In genomic region chr5:119325681-119326255, GRCm38 (mm10) we compare ENCODE assay signal across 15 mouse cellular contexts.
A peak's percentile ranks its signal among the peaks of the same experiment; 100 is the strongest.
DNase-seq lines count a peak whose midpoint lies in the region; ATAC-seq lines count a peak whose summit lies in the region.
"Had no signal": no experiment of that assay in that cellular context is flagged by ENCODE, and none has a peak within 500 bp of the region (broad histone marks: within the 10 kb centered on the region; RNA-seq: fewer than 3 reads in every experiment).

No protein-coding gene starts in this region.

- H3K4me3 ChIP-seq in kidney, embryonic 14.5 days (ENCODE audit: low read length): no peak overlapping the region
- no peak overlapping the region for H3K4me3 ChIP-seq in embryonic facial prominence, embryonic 10.5 days
- H3K4me3 ChIP-seq: forebrain, embryonic 12.5 days; hindbrain, embryonic 10.5 days; limb, embryonic 13.5 days; liver, embryonic 15.5 days; midbrain, embryonic 15.5 days; stomach, embryonic 15.5 days had no signal

- no peak overlapping the region for H3K9ac ChIP-seq in kidney, embryonic 14.5 days (ENCODE audit: low read depth, low read length)
- H3K9ac ChIP-seq: forebrain, embryonic 12.5 days; limb, embryonic 13.5 days; liver, embryonic 15.5 days; midbrain, embryonic 15.5 days; stomach, embryonic 15.5 days had no signal

- H3K4me2 ChIP-seq in kidney, embryonic 14.5 days (replicated peaks; ENCODE audit: low read depth, low read length): no peak overlapping the region
- H3K4me2 ChIP-seq: forebrain, embryonic 12.5 days; limb, embryonic 13.5 days; liver, embryonic 15.5 days; midbrain, embryonic 15.5 days; stomach, embryonic 15.5 days had no signal

- H3K27ac ChIP-seq in kidney, embryonic 14.5 days (ENCODE audit: low read depth, low read length): no peak overlapping the region
- peak overlapping the region; percentile 44; the same call in 1 of the 2 replicates for H3K27ac ChIP-seq in embryonic facial prominence, embryonic 10.5 days (replicated peaks)
- H3K27ac ChIP-seq: forebrain, embryonic 12.5 days; hindbrain, embryonic 10.5 days; limb, embryonic 13.5 days; liver, embryonic 15.5 days; midbrain, embryonic 15.5 days; stomach, embryonic 15.5 days had no signal

- DNase-seq in kidney, postnatal 14 days: peak; percentile 33
- DNase-seq in adrenal gland, postnatal 10 days: peak; percentile 69
- DNase-seq in embryonic facial prominence, embryonic 10.5 days (ENCODE audit: low spot score): no peak
- peak; percentile 61 to 71 for DNase-seq in lung, postnatal 4 days
- no peak for DNase-seq in right cerebral cortex, postnatal 4 days
- DNase-seq in gastrocnemius, postnatal 25 days: no peak
- DNase-seq: cerebellum, adult 9-11 months; gastrocnemius, postnatal 36 days had no signal

- H3K4me1 ChIP-seq in kidney, embryonic 14.5 days (ENCODE audit: control insufficient read depth, insufficient read depth, low read length): no peaks in the 10 kb centered on the region
- H3K4me1 ChIP-seq in embryonic facial prominence, embryonic 10.5 days: peaks cover 27% of the 10 kb centered on the region
- H3K4me1 ChIP-seq: limb, embryonic 13.5 days; midbrain, embryonic 15.5 days; stomach, embryonic 15.5 days had no signal

- H3K36me3 ChIP-seq in kidney, embryonic 14.5 days (ENCODE audit: control insufficient read depth, insufficient read depth, low read length): no peaks in the 10 kb centered on the region
- H3K36me3 ChIP-seq in embryonic facial prominence, embryonic 10.5 days (replicated peaks): no peaks in the 10 kb centered on the region
- H3K36me3 ChIP-seq: forebrain, embryonic 12.5 days; hindbrain, embryonic 10.5 days; limb, embryonic 13.5 days; liver, embryonic 15.5 days; midbrain, embryonic 15.5 days; stomach, embryonic 15.5 days had no signal

- no peaks in the 10 kb centered on the region for H3K27me3 ChIP-seq in kidney, embryonic 14.5 days (ENCODE audit: control insufficient read depth, insufficient read depth, low read length)
- H3K27me3 ChIP-seq in embryonic facial prominence, embryonic 10.5 days (replicated peaks; ENCODE audit: low read depth, poor library complexity, severe bottlenecking): peaks cover 15% of the 10 kb centered on the region; the same call in 1 of the 2 replicates
- H3K27me3 ChIP-seq: liver, embryonic 15.5 days; midbrain, embryonic 15.5 days; stomach, embryonic 15.5 days had no signal

- WGBS in kidney, embryonic 14.5 days: 75% methylated on average over 13 of the region's 13 CpGs
- WGBS in embryonic facial prominence, embryonic 10.5 days: 56% methylated on average over 13 of the region's 13 CpGs

- H3K9me3 ChIP-seq in kidney, embryonic 14.5 days (ENCODE audit: control insufficient read depth, low read length): no peaks in the 10 kb centered on the region
- H3K9me3 ChIP-seq in embryonic facial prominence, embryonic 10.5 days: no peaks in the 10 kb centered on the region
- H3K9me3 ChIP-seq: forebrain, embryonic 12.5 days; hindbrain, embryonic 10.5 days; limb, embryonic 13.5 days; liver, embryonic 15.5 days; midbrain, embryonic 15.5 days; stomach, embryonic 15.5 days had no signal

- ATAC-seq in kidney, embryonic 14.5 days (ENCODE audit: low FRiP score, low TSS enrichment): no peak
- ATAC-seq: midbrain, embryonic 15.5 days had no signal

Comparison
In these comparisons a context has a peak if more than half of its experiments do, and no peak if none do; other contexts are left out.
1. DNase-seq: peak in kidney, postnatal 14 days (single experiment), adrenal gland, postnatal 10 days (single experiment) and lung, postnatal 4 days (2 of 2); none in embryonic facial prominence, embryonic 10.5 days (single experiment), right cerebral cortex, postnatal 4 days (single experiment) and gastrocnemius, postnatal 25 days (single experiment).